Mouse (Mus musculus): ENCODE results near the gene Mrps7.

DNA sequence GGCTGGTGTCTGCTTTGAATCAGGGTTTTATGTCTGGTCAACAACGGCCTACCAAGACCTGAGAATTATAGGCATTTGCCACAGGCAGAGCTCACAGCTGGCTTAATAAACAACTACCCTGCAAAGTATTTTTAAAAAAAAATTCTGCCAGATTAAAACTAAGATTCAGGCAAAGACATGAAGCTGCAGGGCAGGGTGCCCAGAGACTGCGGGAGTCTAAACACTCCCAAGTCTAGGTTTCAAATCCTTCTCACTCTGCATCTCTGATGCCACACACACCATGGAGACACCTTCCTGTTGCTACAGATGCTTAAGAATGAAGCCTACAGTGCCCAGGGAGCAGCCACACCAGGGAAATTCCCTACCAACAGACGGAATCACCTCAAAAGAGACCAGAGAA lies 48.0 kb downstream of the Mrps7 start:
- no peak for TF ChIP-seq CTCF (IDR thresholded peaks at IDR 0.05; ENCODE audit: insufficient read depth, low read depth, low read length)
- no peak for TF ChIP-seq POLR2A (IDR thresholded peaks at IDR 0.05; ENCODE audit: insufficient read depth, low read depth, low read length)

Measured in olfactory bulb, adult 2 months (tissue).